In genomic region chr16:30687682-30688081, GRCm38 (mm10) we compare ENCODE assay signal across 28 mouse cellular contexts.
DNase-seq lines count a peak whose midpoint lies in the region; ATAC-seq and TF ChIP-seq lines count a peak whose summit lies in the region.
"Had no signal": no experiment of that assay in that cellular context is flagged by ENCODE, and none has a peak within 500 bp of the region (broad histone marks: within the 10 kb centered on the region; RNA-seq: fewer than 3 reads in every experiment).

No protein-coding gene starts in this region.

- in situ Hi-C loops in Patski (cut with MboI; ENCODE audit: low pct_unique_long_range_greater_than_20kb): no loop called here

- no peaks in the 10 kb centered on the region for H3K9me3 ChIP-seq in hindbrain, embryonic 16.5 days (ENCODE audit: control insufficient read depth, low read length)
- H3K9me3 ChIP-seq: embryonic facial prominence, embryonic 12.5 days; hindbrain, embryonic 13.5 days; liver, embryonic 15.5 days; lung, embryonic 15.5 days had no signal

- TF ChIP-seq CTCF in Patski (IDR thresholded peaks at IDR 0.05): no peak

- peak; percentile 29 for DNase-seq in 3T3-L1 (ENCODE audit: low read depth, low spot score)
- DNase-seq in Patski (ENCODE audit: low read depth, low spot score): no peak
- DNase-seq in kidney, adult 8-10 months: peak; percentile 21 to 50
- peak; percentile 30 for DNase-seq in mesoderm, embryonic 11.5 days (ENCODE audit: low read depth, low spot score)
- no peak for DNase-seq in right cerebral cortex, adult 2 months (ENCODE audit: low spot score in 2 of 2)
- no peak for DNase-seq in lung, postnatal 4 days
- DNase-seq: adrenal gland, adult 8-10 months; cerebellum, adult 2 months; cerebellum, postnatal 25 days; gastrocnemius, postnatal 14 days; heart, postnatal 36 days; layer of hippocampus, adult 9-11 months; lung, postnatal 36 days; thymus, postnatal 4 days had no signal

- H3K4me2 ChIP-seq in hindbrain, embryonic 16.5 days (ENCODE audit: low read length): no peak overlapping the region
- H3K4me2 ChIP-seq: embryonic facial prominence, embryonic 12.5 days; heart, embryonic 11.5 days; hindbrain, embryonic 13.5 days; limb, embryonic 12.5 days; liver, embryonic 15.5 days; lung, embryonic 15.5 days; midbrain, embryonic 13.5 days; neural tube, embryonic 13.5 days had no signal

- H3K4me3 ChIP-seq in hindbrain, embryonic 16.5 days (ENCODE audit: low read length): no peak overlapping the region
- H3K4me3 ChIP-seq: embryonic facial prominence, embryonic 12.5 days; hindbrain, embryonic 13.5 days; left cerebral cortex, adult 2 months; limb, embryonic 12.5 days; liver, embryonic 15.5 days; lung, embryonic 15.5 days; megakaryocyte, embryonic 14.5 days; midbrain, embryonic 13.5 days; neural tube, embryonic 13.5 days had no signal

- peak; percentile 87 for ATAC-seq in Patski
- ATAC-seq in hindbrain, embryonic 16.5 days: no peak
- ATAC-seq: forebrain, embryonic 14.5 days; intestine, postnatal 0 days; midbrain, embryonic 13.5 days had no signal

- no peaks in the 10 kb centered on the region for H3K4me1 ChIP-seq in hindbrain, embryonic 16.5 days (ENCODE audit: control insufficient read depth, insufficient read depth, low read depth, low read length)
- H3K4me1 ChIP-seq: embryonic facial prominence, embryonic 12.5 days; liver, embryonic 15.5 days; lung, embryonic 15.5 days; midbrain, embryonic 13.5 days had no signal

- CTCF ChIA-PET in Patski (lab: Charles Lee): interaction anchor here (1.2 to 1.3 kb wide), 2 partner anchors 10 kb away, joined by 3 to 5 read pairs; no protein-coding TSS in a partner anchor

- no peaks in the 10 kb centered on the region for H3K27me3 ChIP-seq in Patski
- H3K27me3 ChIP-seq in hindbrain, embryonic 16.5 days (replicated peaks; ENCODE audit: control insufficient read depth, insufficient read depth, low read length): no peaks in the 10 kb centered on the region
- H3K27me3 ChIP-seq: CH12.LX; embryonic facial prominence, embryonic 12.5 days; hindbrain, embryonic 13.5 days; liver, embryonic 15.5 days; lung, embryonic 15.5 days; midbrain, embryonic 13.5 days; neural tube, embryonic 13.5 days had no signal

- POLR2A ChIA-PET in Patski (lab: Charles Lee): interaction anchor here (0.8 to 1.3 kb wide), 3 partner anchors 87 to 109 kb away, joined by 3 to 5 read pairs (median 5); no protein-coding TSS in a partner anchor

- H3K9ac ChIP-seq in hindbrain, embryonic 16.5 days (ENCODE audit: low read depth, low read length): no peak overlapping the region
- H3K9ac ChIP-seq: embryonic facial prominence, embryonic 12.5 days; hindbrain, embryonic 13.5 days; limb, embryonic 12.5 days; liver, embryonic 15.5 days; lung, embryonic 15.5 days; midbrain, embryonic 13.5 days; neural tube, embryonic 13.5 days had no signal

- H3K36me3 ChIP-seq in hindbrain, embryonic 16.5 days (ENCODE audit: control insufficient read depth, insufficient read depth, low read length): no peaks in the 10 kb centered on the region
- H3K36me3 ChIP-seq: embryonic facial prominence, embryonic 12.5 days; hindbrain, embryonic 13.5 days; limb, embryonic 12.5 days; liver, embryonic 15.5 days; lung, embryonic 15.5 days; midbrain, embryonic 13.5 days; neural tube, embryonic 13.5 days had no signal

- no peak overlapping the region for H3K27ac ChIP-seq in hindbrain, embryonic 16.5 days (ENCODE audit: low read depth, low read length)
- H3K27ac ChIP-seq: embryonic facial prominence, embryonic 12.5 days; hindbrain, embryonic 13.5 days; left cerebral cortex, adult 2 months; limb, embryonic 12.5 days; liver, embryonic 15.5 days; lung, embryonic 15.5 days; midbrain, embryonic 13.5 days; neural tube, embryonic 13.5 days had no signal

- 87% methylated on average over 8 of the region's 8 CpGs for WGBS in hindbrain, embryonic 16.5 days

Comparison
In these comparisons a context has a peak if more than half of its experiments do, and no peak if none do; other contexts are left out.
1. DNase-seq: peak in 3T3-L1 (single experiment), kidney, adult 8-10 months (2 of 2) and mesoderm, embryonic 11.5 days (single experiment); none in Patski (single experiment), right cerebral cortex, adult 2 months (0 of 2) and lung, postnatal 4 days (0 of 2).